Comparison of ENCODE assay signal across 8 mouse cellular contexts in the genomic region with DNA sequence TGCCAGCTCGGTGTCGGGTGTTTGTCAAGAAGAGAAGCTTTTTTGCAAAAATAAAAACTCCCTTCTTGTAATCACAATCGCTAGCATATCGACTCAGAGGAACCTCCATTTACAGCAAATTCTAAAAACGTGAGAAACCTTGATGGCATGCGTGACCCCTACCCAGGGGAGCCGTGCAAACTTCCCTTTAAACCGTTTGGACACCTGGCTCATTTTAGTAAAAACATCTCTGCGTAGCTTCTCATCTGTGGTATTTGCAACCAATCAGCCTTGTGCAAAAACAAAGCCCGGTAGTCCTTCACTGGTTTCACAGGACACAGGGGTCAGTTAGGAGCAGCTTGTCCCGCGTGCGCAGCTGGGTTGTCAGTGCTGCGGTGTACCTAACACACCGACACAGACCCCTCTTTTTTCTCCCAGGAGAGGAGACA. TPM values are rescaled to one million over a fixed set of nuclear protein-coding genes. Genes with fewer than 3 reads are reported as not detected.
DNase-seq lines count a peak whose midpoint lies in the region; ATAC-seq lines count a peak whose summit lies in the region.

No protein-coding gene starts in this region.

- H3K36me3 ChIP-seq in lung, embryonic 16.5 days (ENCODE audit: control insufficient read depth, insufficient read depth, low read length), result no peaks in the 10 kb centered on the region
- H3K36me3 ChIP-seq in intestine, embryonic 14.5 days (ENCODE audit: control insufficient read depth, insufficient read depth, low read length), result no peaks in the 10 kb centered on the region

- H3K9me3 ChIP-seq in lung, embryonic 16.5 days (ENCODE audit: control insufficient read depth, low read length), result peaks cover 2% of the 10 kb centered on the region; the same call in 1 of the 2 replicates
- H3K9me3 ChIP-seq in intestine, embryonic 14.5 days (ENCODE audit: control insufficient read depth, low read length), result no peaks in the 10 kb centered on the region

- H3K4me3 ChIP-seq in lung, embryonic 16.5 days (ENCODE audit: low read length), result peak overlapping the region; percentile 61
- peak overlapping the region; percentile 56 for H3K4me3 ChIP-seq in intestine, embryonic 14.5 days (ENCODE audit: low read depth, low read length)

- H3K27ac ChIP-seq in lung, embryonic 16.5 days (ENCODE audit: low read length), result peak overlapping the region; percentile 15; the same call in 1 of the 2 replicates
- H3K27ac ChIP-seq in intestine, embryonic 14.5 days (ENCODE audit: low read depth), result 0 out of 2 replicates have a peak overlapping the region, but pooled peaks have one; percentile 8

- peak overlapping the region; percentile 96 for H3K4me2 ChIP-seq in lung, embryonic 16.5 days (ENCODE audit: low read depth, low read length)
- H3K4me2 ChIP-seq in intestine, embryonic 14.5 days (ENCODE audit: low read length), result peak overlapping the region; percentile 96

- H3K9ac ChIP-seq in lung, embryonic 16.5 days (ENCODE audit: low read length), result peak overlapping the region; percentile 66
- H3K9ac ChIP-seq in intestine, embryonic 14.5 days (ENCODE audit: low read length), result peak overlapping the region; percentile 54

- no peak for ATAC-seq in lung, embryonic 16.5 days (ENCODE audit: low read depth)
- ATAC-seq in erythroid progenitor cell, adult 5-6 weeks (replicated peaks; ENCODE audit: low FRiP score, poor library complexity, severe bottlenecking), result 0 out of 2 replicates have a peak, but pooled peaks have one; percentile 5
- ATAC-seq in intestine, embryonic 14.5 days (replicated peaks; ENCODE audit: low FRiP score, low TSS enrichment, low read depth), result no peak
- peak; percentile 5 for ATAC-seq in megakaryocyte progenitor cell, adult 5-6 weeks (replicated peaks; ENCODE audit: poor library complexity)

- H3K27me3 ChIP-seq in lung, embryonic 16.5 days (ENCODE audit: control insufficient read depth, insufficient read depth, low read depth, low read length), result peaks cover 8% of the 10 kb centered on the region; the same call in 1 of the 2 replicates
- H3K27me3 ChIP-seq in intestine, embryonic 14.5 days (replicated peaks; ENCODE audit: control insufficient read depth, insufficient read depth, low read length), result peaks cover 18% of the 10 kb centered on the region; the same call in 1 of the 2 replicates

- DNase-seq in lung, postnatal 36 days, result no peak
- peak; percentile 66 for DNase-seq in intestine, embryonic 14.5 days (ENCODE audit: low spot score)
- DNase-seq in spleen, postnatal 4 days (ENCODE audit: low spot score in 2 of 2), result peak; percentile 43 to 78
- no peak for DNase-seq in cerebellum, postnatal 4 days (ENCODE audit: low spot score in 2 of 2)
- DNase-seq in urinary bladder, postnatal 25 days (ENCODE audit: low spot score), result no peak

- WGBS in lung, embryonic 16.5 days, result 1% methylated on average over 15 of the region's 15 CpGs
- 2% methylated on average over 15 of the region's 15 CpGs for WGBS in intestine, embryonic 14.5 days

- H3K4me1 ChIP-seq in lung, embryonic 16.5 days (replicated peaks; ENCODE audit: control insufficient read depth, insufficient read depth, low read length), result peaks cover 6% of the 10 kb centered on the region
- peaks cover 10% of the 10 kb centered on the region for H3K4me1 ChIP-seq in intestine, embryonic 14.5 days (replicated peaks; ENCODE audit: control insufficient read depth, insufficient read depth, low read length)

RNA-seq across cellular contexts. Expression of a gene that starts 1.5 kb away (rescaled TPM):
- polyA plus RNA-seq in lung, embryonic 16.5 days (2015; fragmentation: Nextera tagmentation; extraction: Ambion mirVana), result 5.7 and 6.3 TPM in 2 replicates
- total RNA-seq in erythroid progenitor cell, adult 5-6 weeks (2015; ENCODE audit: low replicate concordance), result 80.1 and 82.9 TPM in 2 replicates
- total RNA-seq in erythroid progenitor cell, adult 5-6 weeks (2017; ENCODE audit: low replicate concordance), result 73.2 and 82.3 TPM in 2 replicates
- 14.0 and 18.1 TPM in 2 replicates for polyA plus RNA-seq in intestine, embryonic 14.5 days (2014; fragmentation: Nextera tagmentation; extraction: Ambion mirVana)
- total RNA-seq in megakaryocyte progenitor cell, adult 5-6 weeks (2015), result 56.4 and 60.7 TPM in 2 replicates
- 53.6 and 57.0 TPM in 2 replicates for total RNA-seq in megakaryocyte progenitor cell, adult 5-6 weeks (2017)

RNA-seq across cellular contexts. Expression of a gene that starts 10.7 kb away (rescaled TPM):
- 1.6 and 2.1 TPM in 2 replicates for polyA plus RNA-seq in lung, embryonic 16.5 days (2015; fragmentation: Nextera tagmentation; extraction: Ambion mirVana)
- total RNA-seq in erythroid progenitor cell, adult 5-6 weeks (2015; ENCODE audit: low replicate concordance), result 2.5 and 10.5 TPM in 2 replicates
- total RNA-seq in erythroid progenitor cell, adult 5-6 weeks (2017; ENCODE audit: low replicate concordance), result 1.2 and 2.1 TPM in 2 replicates
- 1.7 and 2.9 TPM in 2 replicates for polyA plus RNA-seq in intestine, embryonic 14.5 days (2014; fragmentation: Nextera tagmentation; extraction: Ambion mirVana)
- total RNA-seq in megakaryocyte progenitor cell, adult 5-6 weeks (2015), result 7.1 and 10.3 TPM in 2 replicates
- total RNA-seq in megakaryocyte progenitor cell, adult 5-6 weeks (2017), result 13.6 and 19.1 TPM in 2 replicates

RNA-seq across cellular contexts. Expression of a gene that starts 46.3 kb away (rescaled TPM):
- polyA plus RNA-seq in lung, embryonic 16.5 days (2015; fragmentation: Nextera tagmentation; extraction: Ambion mirVana), result 38.3 and 40.8 TPM in 2 replicates
- total RNA-seq in erythroid progenitor cell, adult 5-6 weeks (2015; ENCODE audit: low replicate concordance), result 48.6 and 63.1 TPM in 2 replicates
- 33.2 and 45.6 TPM in 2 replicates for total RNA-seq in erythroid progenitor cell, adult 5-6 weeks (2017; ENCODE audit: low replicate concordance)
- 65.5 and 67.5 TPM in 2 replicates for polyA plus RNA-seq in intestine, embryonic 14.5 days (2014; fragmentation: Nextera tagmentation; extraction: Ambion mirVana)
- 60.0 and 69.6 TPM in 2 replicates for total RNA-seq in megakaryocyte progenitor cell, adult 5-6 weeks (2015)
- 56.3 and 71.7 TPM in 2 replicates for total RNA-seq in megakaryocyte progenitor cell, adult 5-6 weeks (2017)

Comparison
In these comparisons a context has a peak if more than half of its experiments do, and no peak if none do; other contexts are left out.
1. ATAC-seq: peak in erythroid progenitor cell, adult 5-6 weeks (single experiment) and megakaryocyte progenitor cell, adult 5-6 weeks (single experiment); none in lung, embryonic 16.5 days (single experiment) and intestine, embryonic 14.5 days (single experiment).
2. DNase-seq: peak in intestine, embryonic 14.5 days (single experiment) and spleen, postnatal 4 days (2 of 2); none in lung, postnatal 36 days (single experiment), cerebellum, postnatal 4 days (0 of 2) and urinary bladder, postnatal 25 days (single experiment).